Mouse (Mus musculus) embryonic facial prominence, embryonic 11.5 days (tissue): Measurements from ENCODE around the gene Itga7. TPM values are rescaled to one million over a fixed set of nuclear protein-coding genes. Genes with fewer than 3 reads are reported as not detected.

Source experiments
- ATAC-seq: fragments of 200-750 bp; cut with Nextera tagmentation; replicated peaks from 2 replicates; pipeline ENCODE4 v1.8.0; 2017; ENCODE audit warnings: low read depth; ENCODE audit not compliant: insufficient number of reproducible peaks, low FRiP score, low TSS enrichment
- DNase-seq: peaks from one replicate; pipeline ENCODE4 v3.0.0-alpha.2; 2015; ENCODE audit warnings: low spot score
- H3K27ac ChIP-seq: fragments of 300-500 bp; sonication (generic); replicated peaks from 2 replicates; pipeline ENCODE4 v1.5.1; 2014; ENCODE audit warnings: mild to moderate bottlenecking, low read depth, low read length, control low read depth
- H3K27me3 ChIP-seq: fragments of 300-500 bp; sonication (generic); 2 replicates; pipeline ENCODE4 v1.6.1; 2014; ENCODE audit warnings: mild to moderate bottlenecking, low read length, moderate library complexity, mixed read lengths; ENCODE audit not compliant: control insufficient read depth, insufficient read depth
- H3K36me3 ChIP-seq: fragments of 300-500 bp; sonication (generic); replicated peaks from 2 replicates; pipeline ENCODE4 v1.6.1; 2014; ENCODE audit warnings: low read depth, mild to moderate bottlenecking, low read length, moderate library complexity, mixed read lengths; ENCODE audit not compliant: control insufficient read depth, insufficient read depth
- H3K4me1 ChIP-seq: fragments of 300-500 bp; sonication (generic); 2 replicates; pipeline ENCODE4 v1.6.1; 2014; ENCODE audit warnings: low read length, mixed read lengths; ENCODE audit not compliant: control insufficient read depth, insufficient read depth
- H3K4me2 ChIP-seq: fragments of 300-500 bp; sonication (generic); 2 replicates; pipeline ENCODE4 v1.6.1; 2014; ENCODE audit warnings: low read depth, mild to moderate bottlenecking, control low read depth, low read length, moderate library complexity
- H3K4me3 ChIP-seq: fragments of 300-500 bp; sonication (generic); 2 replicates; pipeline ENCODE4 v1.5.1; 2014; ENCODE audit warnings: low read depth, low read length, control low read depth
- H3K9ac ChIP-seq: fragments of 300-500 bp; sonication (generic); replicated peaks from 2 replicates; pipeline ENCODE4 v1.6.1; 2014; ENCODE audit warnings: mild to moderate bottlenecking, control low read depth, low read length
- H3K9me3 ChIP-seq: fragments of 300-500 bp; sonication (generic); replicated peaks from 2 replicates; pipeline ENCODE4 v1.6.1; 2016; ENCODE audit warnings: mild to moderate bottlenecking, low read length, inconsistent platforms, mixed read lengths; ENCODE audit not compliant: control insufficient read depth
- WGBS: fragments of 180-500 bp; shearing (Covaris S2); extraction: QIAGEN DNeasy Blood & Tissue Kit; methylation state at CpG from one replicate; pipeline ENCODE4 v1.1.7; 2014; 5-methylcytosine and 5-hydroxymethylcytosine counted together
- polyA plus RNA-seq: library from polyadenylated mRNA; unstranded; fragments of >200 nt; fragmentation: Nextera tagmentation; extraction: Ambion mirVana; gene quantifications from 2 replicates; pipeline ENCODE4 v1.2.1, GENCODE M21; 2014

Gene Itga7
- 2.3 and 2.7 TPM in 2 replicates for polyA plus RNA-seq

DNA sequence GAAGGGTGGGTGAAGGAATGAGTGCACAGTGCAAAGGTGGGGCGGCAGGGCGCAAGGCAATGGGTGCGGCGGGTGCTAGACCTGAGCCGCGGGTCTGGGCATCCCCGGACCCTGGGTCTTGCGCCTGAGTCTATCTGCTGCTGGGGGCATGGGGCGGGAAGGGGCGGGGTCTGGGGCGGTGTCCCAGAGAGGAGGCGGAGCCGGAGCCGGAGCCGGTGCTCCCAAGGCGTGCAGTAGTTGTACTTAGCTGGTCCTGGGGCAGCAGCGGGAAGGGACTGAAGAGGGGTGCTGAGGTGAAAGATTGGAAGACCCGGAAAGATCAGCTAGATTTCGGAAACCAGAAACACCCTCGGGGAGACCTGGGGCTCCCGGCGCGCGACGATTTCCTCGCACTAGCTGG is at the start of gene Itga7:
Itga7 (plus strand) TSS at position 245 of the 400 bp plus-strand sequence.
- ATAC-seq: peak; percentile 72
- Histone ChIP-seq H3K4me1 (no peaks in the 10 kb centered on the region; the same call in 1 of the 2 replicates), H3K4me2 (peak within 1 kb of the TSS; percentile 69), H3K9me3 (no peaks in the 10 kb centered on the region), H3K36me3 (no peaks in the 10 kb centered on the region), H3K4me3 (peak within 1 kb of the TSS; percentile 39), H3K9ac (peak within 1 kb of the TSS; percentile 13; the same call in 1 of the 2 replicates), H3K27ac (no peak within 1 kb of the TSS), H3K27me3 (peaks cover 26% of the 10 kb centered on the region)
- peak; percentile 68 for DNase-seq
- WGBS: 2% methylated on average over 26 of the region's 26 CpGs

DNA sequence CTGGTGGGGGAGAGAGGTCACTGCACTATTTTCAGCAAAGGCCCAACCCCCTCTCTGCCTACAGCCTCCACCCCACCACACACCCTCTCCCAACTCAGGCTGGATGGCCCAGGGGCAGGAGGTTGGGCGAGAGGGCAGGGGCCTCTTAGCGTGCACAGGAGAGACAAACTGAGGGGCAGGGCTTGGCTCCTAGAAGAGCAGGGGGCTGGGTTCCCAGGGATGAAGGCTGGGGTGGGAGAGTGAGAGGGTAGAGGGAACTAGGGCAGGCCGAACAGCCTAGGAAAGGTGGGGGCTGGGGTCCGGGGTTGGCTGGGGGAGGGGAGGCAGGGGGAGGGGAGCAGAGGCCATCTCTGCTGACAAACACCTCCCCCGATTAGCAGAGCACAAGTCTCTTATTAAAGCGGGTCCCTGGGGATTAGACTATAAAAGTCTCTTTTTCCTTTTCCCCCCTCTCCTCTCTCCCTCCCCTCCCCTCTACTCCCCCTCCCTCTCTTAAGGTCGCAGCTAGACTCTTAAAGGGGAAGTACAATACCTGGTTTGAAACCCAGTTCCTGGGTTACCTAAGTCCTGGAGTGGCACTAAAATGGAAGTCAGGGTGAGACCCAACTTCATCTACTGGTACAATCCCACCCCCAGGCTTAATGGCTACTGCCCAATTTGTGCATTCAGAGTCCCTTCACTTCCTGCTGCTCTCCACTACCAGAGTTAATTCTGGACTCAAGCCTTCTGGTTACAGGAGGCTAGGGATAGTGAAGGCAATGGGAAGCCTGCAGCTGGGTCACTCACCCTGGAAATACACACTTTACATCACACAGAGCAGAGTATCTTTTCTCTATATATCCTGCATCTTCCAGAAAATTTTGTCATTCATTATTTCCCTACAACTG is 44.4 kb upstream of the Itga7 start:
- H3K9me3 ChIP-seq: no peaks in the 10 kb centered on the region
- ATAC-seq (peak; percentile 67), DNase-seq (peak; percentile 88)
- peak overlapping the region; percentile 71 for H3K4me3 ChIP-seq
- H3K4me2 ChIP-seq: peak overlapping the region; percentile 72
- no peaks in the 10 kb centered on the region for H3K4me1 ChIP-seq
- peak overlapping the region; percentile 77 for H3K27ac ChIP-seq
- peaks cover 8% of the 10 kb centered on the region for H3K36me3 ChIP-seq
- 2% methylated on average over 7 of the region's 7 CpGs for WGBS
- H3K9ac ChIP-seq: peak overlapping the region; percentile 37
- no peaks in the 10 kb centered on the region for H3K27me3 ChIP-seq

DNA sequence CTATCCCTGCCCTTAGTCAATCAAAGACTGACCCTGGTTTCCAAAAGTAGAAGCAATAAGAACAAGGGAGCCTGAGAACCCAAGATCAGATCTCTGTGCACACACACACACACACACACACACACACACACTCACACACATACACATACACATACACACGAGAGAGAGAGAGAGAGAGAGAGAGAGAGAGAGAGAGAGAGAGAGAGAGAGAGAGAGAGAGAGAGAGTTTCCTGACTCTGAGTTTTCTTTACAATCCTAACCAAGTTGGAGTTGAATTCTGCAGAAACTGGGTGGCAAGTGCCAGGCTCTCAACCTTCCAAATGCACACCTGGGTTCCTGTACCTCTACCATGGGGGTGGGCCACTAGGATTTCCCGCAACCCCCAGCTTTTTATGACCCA is 43.8 kb upstream of the Itga7 start:
- Histone ChIP-seq H3K27ac (no peak overlapping the region; the same call in 1 of the 2 replicates), H3K4me1 (no peaks in the 10 kb centered on the region), H3K36me3 (peaks cover 6% of the 10 kb centered on the region), H3K27me3 (no peaks in the 10 kb centered on the region), H3K9me3 (no peaks in the 10 kb centered on the region), H3K4me2 (peak overlapping the region; percentile 72), H3K4me3 (peak overlapping the region; percentile 71), H3K9ac (peak overlapping the region; percentile 82)
- WGBS: 8% methylated on average over 1 of the region's 2 CpGs
- no peak for DNase-seq
- ATAC-seq: no peak

DNA sequence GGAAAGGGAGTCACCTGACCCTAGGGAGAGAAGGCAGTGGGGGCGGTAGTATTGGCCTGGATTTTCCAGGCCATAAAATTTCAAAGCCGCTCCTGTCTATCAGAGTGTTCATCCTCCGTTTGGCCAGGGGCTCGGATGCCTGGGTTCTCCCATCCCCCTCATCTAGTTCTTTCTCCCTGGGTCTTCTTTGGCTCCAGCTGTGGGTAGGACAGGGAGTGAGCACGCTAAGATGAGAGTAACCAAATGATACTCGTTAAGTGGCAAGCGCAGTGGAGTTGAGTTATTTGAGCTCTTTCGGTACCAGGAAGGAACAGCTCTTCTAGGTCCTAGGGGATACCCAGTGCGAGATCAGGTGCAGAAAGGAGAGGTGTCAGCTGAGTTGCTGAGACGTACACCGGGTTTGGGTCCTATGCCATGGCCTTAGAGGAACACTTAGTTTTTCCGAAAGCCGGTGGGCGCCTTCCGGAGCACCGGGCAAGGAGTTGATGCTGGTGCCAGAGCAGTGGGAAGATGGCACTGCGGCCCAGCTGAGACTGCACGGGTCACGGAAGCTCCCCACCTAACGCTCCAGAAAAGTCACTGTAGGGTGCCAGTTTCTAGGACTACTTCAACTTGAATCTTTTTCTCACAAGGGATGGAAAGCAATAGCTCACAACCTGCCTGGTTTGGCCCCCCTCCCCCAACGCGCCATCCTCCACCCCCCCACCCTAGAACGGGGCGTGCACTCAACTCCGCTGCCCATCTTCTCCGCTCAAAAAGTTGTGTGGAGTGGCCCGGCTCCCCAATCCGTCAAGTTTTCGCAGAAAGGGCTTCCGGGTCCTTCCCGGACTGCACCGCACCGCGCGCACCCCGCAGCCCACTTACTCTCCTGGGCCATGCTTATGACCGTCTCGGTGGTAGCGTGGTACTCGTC is 43.0 kb upstream of the Itga7 start:
- Histone ChIP-seq H3K4me2 (peak overlapping the region; percentile 72), H3K9ac (peak overlapping the region; percentile 82)
- ATAC-seq: no peak

DNA sequence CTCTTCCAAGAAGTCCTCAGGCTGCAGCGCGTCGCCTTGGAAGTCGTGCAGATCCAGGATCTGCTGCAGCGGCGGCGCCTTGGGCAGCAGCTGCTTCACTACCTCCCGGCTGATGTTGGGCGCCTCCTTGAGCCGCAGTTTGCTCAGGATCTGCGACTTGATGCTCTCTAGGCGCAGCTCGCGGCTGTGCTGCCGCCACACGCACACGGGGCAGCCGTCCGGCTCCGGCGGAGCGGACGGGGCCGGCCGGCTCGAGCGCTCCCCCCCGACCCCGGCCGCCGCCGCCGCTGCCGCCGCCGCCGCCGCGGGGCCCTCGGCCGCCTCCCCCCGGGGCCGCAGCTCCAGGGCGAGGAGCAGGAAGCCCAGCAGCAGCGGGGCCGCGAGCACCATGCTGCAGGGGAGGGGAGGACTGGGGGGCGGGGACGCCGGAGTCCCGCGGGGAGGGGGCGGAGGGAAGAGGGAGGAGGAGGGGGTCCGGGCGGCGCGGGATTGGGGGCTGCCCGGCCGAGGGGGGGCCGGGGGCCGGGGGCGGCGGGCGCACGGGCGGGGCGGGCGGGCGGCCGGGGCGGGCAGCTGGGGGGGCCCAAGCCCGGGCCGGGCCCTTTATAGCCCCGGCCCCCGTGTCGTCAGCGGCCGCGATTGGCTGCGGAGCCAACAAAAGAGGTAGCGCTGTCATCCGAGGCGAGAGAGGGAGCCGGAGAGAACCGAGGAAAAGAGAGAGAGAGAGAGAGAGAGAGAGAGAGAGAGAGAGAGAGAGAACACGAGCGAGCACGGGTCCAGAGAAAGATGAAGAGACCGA is 42.1 kb upstream of the Itga7 start, which contains the start of gene Gdf11:
Gdf11 (minus strand) TSS at position 423 of the 799 bp plus-strand sequence.
- DNase-seq (peak; percentile 92), ATAC-seq (peak; percentile 75)
- H3K27ac ChIP-seq: peak within 1 kb of the TSS; percentile 90
- H3K4me3 ChIP-seq: peak within 1 kb of the TSS; percentile 71
- peaks cover 3% of the 10 kb centered on the region; the same call in 1 of the 2 replicates for H3K27me3 ChIP-seq
- under 1% methylated on average over 42 of the region's 89 CpGs for WGBS
- H3K9ac ChIP-seq: peak within 1 kb of the TSS; percentile 82
- H3K36me3 ChIP-seq: peaks cover 3% of the 10 kb centered on the region
- H3K4me2 ChIP-seq: peak within 1 kb of the TSS; percentile 72
- H3K9me3 ChIP-seq: no peaks in the 10 kb centered on the region
- no peaks in the 10 kb centered on the region for H3K4me1 ChIP-seq

More for the DNA sequence above, 43.0 kb upstream of the Itga7 start:
- H3K27me3 ChIP-seq: no peaks in the 10 kb centered on the region
- WGBS: under 1% methylated on average over 40 of the region's 40 CpGs
- peak; percentile 23 for DNase-seq
- no peaks in the 10 kb centered on the region for H3K9me3 ChIP-seq
- peak overlapping the region; percentile 90 for H3K27ac ChIP-seq
- H3K4me3 ChIP-seq: peak overlapping the region; percentile 71
- no peaks in the 10 kb centered on the region for H3K4me1 ChIP-seq
- H3K36me3 ChIP-seq: peaks cover 3% of the 10 kb centered on the region

DNA sequence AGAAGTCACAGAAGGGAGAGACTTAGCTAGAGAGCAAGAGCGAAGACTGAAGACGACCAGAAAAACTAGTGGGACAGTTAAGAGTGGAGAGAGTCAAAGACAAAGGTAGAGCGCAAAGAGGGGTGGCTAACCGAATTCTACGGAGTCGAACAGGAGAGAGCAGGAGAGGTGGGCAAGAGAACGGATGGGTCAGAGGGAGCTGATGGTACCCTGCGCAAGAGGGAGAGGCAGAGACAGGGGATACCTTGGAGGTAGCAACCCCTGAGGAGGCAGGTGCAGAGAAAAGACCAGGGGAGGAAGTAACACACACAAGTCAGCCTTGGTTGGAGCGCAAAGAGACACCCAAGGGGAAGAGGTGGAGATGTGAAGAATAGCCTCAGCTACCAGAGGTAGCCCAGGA is 41.4 kb upstream of the Itga7 start:
- peak overlapping the region; percentile 72 for H3K4me2 ChIP-seq
- WGBS: 1% methylated on average over 9 of the region's 9 CpGs
- peak overlapping the region; percentile 82 for H3K9ac ChIP-seq
- DNase-seq (no peak), ATAC-seq (no peak; the same call in 1 of the 2 replicates)
- H3K27ac ChIP-seq: peak overlapping the region; percentile 90
- peaks cover 4% of the 10 kb centered on the region; the same call in 1 of the 2 replicates for H3K27me3 ChIP-seq
- no peaks in the 10 kb centered on the region for H3K4me1 ChIP-seq
- H3K4me3 ChIP-seq: peak overlapping the region; percentile 71
- no peaks in the 10 kb centered on the region for H3K9me3 ChIP-seq
- H3K36me3 ChIP-seq: peaks cover 3% of the 10 kb centered on the region; the same call in 1 of the 2 replicates

DNA sequence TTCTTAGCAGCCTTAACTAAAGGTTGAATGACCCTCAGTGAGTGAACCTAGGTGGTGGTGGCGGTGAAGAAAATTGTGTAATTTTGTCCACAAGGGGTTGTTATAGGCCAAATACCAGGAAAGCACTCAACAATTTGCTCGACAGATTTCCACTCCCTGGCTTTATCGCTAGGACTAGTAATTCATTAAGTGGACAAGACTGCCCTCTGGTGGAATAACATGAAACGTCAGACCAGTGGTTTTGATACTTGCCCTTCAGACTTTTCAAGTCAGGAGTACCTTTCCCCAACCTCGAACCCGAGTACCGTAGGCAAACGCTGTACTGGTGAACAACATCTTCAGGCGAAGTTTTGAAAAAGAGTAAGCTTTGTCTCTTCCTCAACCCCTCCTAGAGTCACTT is 38.2 kb upstream of the Itga7 start:
- WGBS: under 1% methylated on average over 9 of the region's 9 CpGs
- Histone ChIP-seq H3K9me3 (no peaks in the 10 kb centered on the region), H3K27me3 (peaks cover 4% of the 10 kb centered on the region; the same call in 1 of the 2 replicates), H3K36me3 (no peaks in the 10 kb centered on the region), H3K4me2 (no peak overlapping the region), H3K27ac (no peak overlapping the region), H3K4me1 (no peaks in the 10 kb centered on the region), H3K9ac (no peak overlapping the region), H3K4me3 (no peak overlapping the region)
- DNase-seq (peak; percentile 97), ATAC-seq (no peak)
